Mouse (Mus musculus): ENCODE results near the gene Ubald1.

GRCm38 (mm10) chr16:4829271-4829900 is 50.7 kb downstream of the Ubald1 start:
- TF ChIP-seq POLR2A (IDR thresholded peaks at IDR 0.05; ENCODE audit: control insufficient read depth in 1 of 2, insufficient read depth in 1 of 2, low read depth in 1 of 2, low read length in 2 of 2, poor library complexity in 1 of 2), result no peak
- TF ChIP-seq BHLHE40 (IDR thresholded peaks at IDR 0.05; ENCODE audit: borderline replicate concordance, low read depth, low read length), result no peak
- TF ChIP-seq CTCF (IDR thresholded peaks at IDR 0.05 in 2 of 3, conservative IDR thresholded peaks at IDR 0.05 in 1 of 3; ENCODE audit: control insufficient read depth in 1 of 3, insufficient read depth in 1 of 3, low read depth in 2 of 3, low read length in 3 of 3, poor library complexity in 1 of 3, severe bottlenecking in 1 of 3), result no peak
- TF ChIP-seq EP300 (IDR thresholded peaks at IDR 0.05; ENCODE audit: low read depth in 1 of 2, low read length in 2 of 2), result no peak
- TF ChIP-seq MAX (IDR thresholded peaks at IDR 0.05; ENCODE audit: low read length), result no peak
- no peak for TF ChIP-seq MEF2A (IDR thresholded peaks at IDR 0.05; ENCODE audit: extremely low read depth, insufficient replicate concordance, low read depth, low read length, poor library complexity, severe bottlenecking)
